Mouse (Mus musculus): ENCODE results near the gene Galnt7. TPM values are rescaled to one million over a fixed set of nuclear protein-coding genes. Genes with fewer than 3 reads are reported as not detected.
A peak's percentile ranks its signal among the peaks of the same experiment; 100 is the strongest.

Galnt7 gene
- polyA plus RNA-seq, 1 experiment from 2014 or later = 11.7 TPM

- Histone ChIP-seq H3K4me3 (no peak overlapping the region), H3K27ac (replicated peaks) (no peak overlapping the region), H3K4me2 (no peak overlapping the region), H3K4me1 (replicated peaks) (peaks cover 21% of the 10 kb centered on the region), H3K36me3 (no peaks in the 10 kb centered on the region), H3K27me3 (no peaks in the 10 kb centered on the region), H3K9me3 (no peaks in the 10 kb centered on the region), H3K9ac (no peak overlapping the region)
- ATAC-seq (ENCODE audit: low read depth) = no peak
- WGBS = 88% methylated on average over 6 of the region's 6 CpGs
These were observed 2.6 kb downstream of the Galnt7 start for GRCm38 (mm10) chr8:57650216-57650615.

- Histone ChIP-seq H3K27ac (replicated peaks) (no peak overlapping the region), H3K4me2 (no peak overlapping the region), H3K9me3 (no peaks in the 10 kb centered on the region), H3K4me1 (replicated peaks) (peaks cover 18% of the 10 kb centered on the region), H3K27me3 (no peaks in the 10 kb centered on the region), H3K36me3 (no peaks in the 10 kb centered on the region), H3K9ac (no peak overlapping the region), H3K4me3 (no peak overlapping the region)
- WGBS = 74% methylated on average over 3 of the region's 3 CpGs
- ATAC-seq (ENCODE audit: low read depth) = no peak
These were observed 5.3 kb downstream of the Galnt7 start for GRCm38 (mm10) chr8:57647566-57647965.

GRCm38 (mm10) chr8:57644281-57644680 lies 8.6 kb downstream of the Galnt7 start:
- H3K4me2 ChIP-seq = no peak overlapping the region
- WGBS = 82% methylated on average over 6 of the region's 6 CpGs
- ATAC-seq (ENCODE audit: low read depth) = no peak

GRCm38 (mm10) chr8:57642722-57643121 lies 10.1 kb downstream of the Galnt7 start:
- peak; percentile 64; the same call in 1 of the 2 replicates for ATAC-seq (ENCODE audit: low read depth)
- no peaks in the 10 kb centered on the region for H3K27me3 ChIP-seq
- no peak overlapping the region for H3K9ac ChIP-seq
- peaks cover 27% of the 10 kb centered on the region for H3K4me1 ChIP-seq (replicated peaks)
- H3K4me2 ChIP-seq = no peak overlapping the region
- WGBS = 52% methylated on average over 5 of the region's 5 CpGs
- no peaks in the 10 kb centered on the region for H3K36me3 ChIP-seq
- no peak overlapping the region for H3K4me3 ChIP-seq
- H3K27ac ChIP-seq (replicated peaks) = 0 out of 2 replicates have a peak overlapping the region, but pooled peaks have one; percentile 23
- no peaks in the 10 kb centered on the region for H3K9me3 ChIP-seq

More at GRCm38 (mm10) chr8:57644281-57644680, 8.6 kb downstream of the Galnt7 start:
- Histone ChIP-seq H3K27me3 (no peaks in the 10 kb centered on the region), H3K36me3 (no peaks in the 10 kb centered on the region), H3K4me1 (replicated peaks) (peaks cover 16% of the 10 kb centered on the region), H3K27ac (replicated peaks) (no peak overlapping the region), H3K9ac (no peak overlapping the region), H3K9me3 (no peaks in the 10 kb centered on the region), H3K4me3 (no peak overlapping the region)

GRCm38 (mm10) chr8:57638925-57639324 lies 13.9 kb downstream of the Galnt7 start:
- 61% methylated on average over 6 of the region's 6 CpGs for WGBS
- no peaks in the 10 kb centered on the region for H3K9me3 ChIP-seq
- H3K36me3 ChIP-seq = no peaks in the 10 kb centered on the region
- peak overlapping the region; percentile 49; the same call in 1 of the 2 replicates for H3K27ac ChIP-seq (replicated peaks)
- no peak overlapping the region for H3K4me2 ChIP-seq
- H3K9ac ChIP-seq = no peak overlapping the region
- no peak overlapping the region for H3K4me3 ChIP-seq
- H3K27me3 ChIP-seq = no peaks in the 10 kb centered on the region
- peaks cover 27% of the 10 kb centered on the region for H3K4me1 ChIP-seq (replicated peaks)
- ATAC-seq (ENCODE audit: low read depth) = no peak

- WGBS = 87% methylated on average over 15 of the region's 15 CpGs
- H3K27ac ChIP-seq (replicated peaks) = no peak overlapping the region
- no peak overlapping the region for H3K4me3 ChIP-seq
- no peaks in the 10 kb centered on the region for H3K27me3 ChIP-seq
- no peak overlapping the region for H3K4me2 ChIP-seq
- H3K9ac ChIP-seq = no peak overlapping the region
- peaks cover 22% of the 10 kb centered on the region for H3K4me1 ChIP-seq (replicated peaks)
- H3K36me3 ChIP-seq = no peaks in the 10 kb centered on the region
- H3K9me3 ChIP-seq = no peaks in the 10 kb centered on the region
- ATAC-seq (ENCODE audit: low read depth) = no peak
These were observed 15.1 kb downstream of the Galnt7 start for GRCm38 (mm10) chr8:57637599-57638280.

GRCm38 (mm10) chr8:57636698-57637097 lies 16.1 kb downstream of the Galnt7 start:
- ATAC-seq (ENCODE audit: low read depth) = no peak
- Histone ChIP-seq H3K27me3 (no peaks in the 10 kb centered on the region), H3K4me1 (replicated peaks) (peaks cover 22% of the 10 kb centered on the region), H3K4me2 (no peak overlapping the region), H3K36me3 (no peaks in the 10 kb centered on the region), H3K9ac (no peak overlapping the region), H3K9me3 (no peaks in the 10 kb centered on the region), H3K4me3 (no peak overlapping the region), H3K27ac (replicated peaks) (no peak overlapping the region)
- WGBS = 90% methylated on average over 11 of the region's 11 CpGs

- no peaks in the 10 kb centered on the region for H3K36me3 ChIP-seq
- no peaks in the 10 kb centered on the region for H3K27me3 ChIP-seq
- no peak overlapping the region for H3K4me3 ChIP-seq
- H3K9me3 ChIP-seq = no peaks in the 10 kb centered on the region
- ATAC-seq (ENCODE audit: low read depth) = no peak
- no peak overlapping the region for H3K9ac ChIP-seq
- 79% methylated on average over 3 of the region's 3 CpGs for WGBS
- no peak overlapping the region for H3K4me2 ChIP-seq
- no peak overlapping the region for H3K27ac ChIP-seq (replicated peaks)
- peaks cover 22% of the 10 kb centered on the region for H3K4me1 ChIP-seq (replicated peaks)
These were observed 16.6 kb downstream of the Galnt7 start for GRCm38 (mm10) chr8:57636281-57636680.

GRCm38 (mm10) chr8:57631780-57632179 lies 21.1 kb downstream of the Galnt7 start:
- H3K4me2 ChIP-seq = no peak overlapping the region
- H3K27me3 ChIP-seq = no peaks in the 10 kb centered on the region
- 70% methylated on average over 7 of the region's 7 CpGs for WGBS
- no peaks in the 10 kb centered on the region for H3K36me3 ChIP-seq
- H3K4me3 ChIP-seq = no peak overlapping the region
- no peak overlapping the region for H3K27ac ChIP-seq (replicated peaks)
- no peaks in the 10 kb centered on the region for H3K9me3 ChIP-seq
- no peak for ATAC-seq (ENCODE audit: low read depth)
- H3K4me1 ChIP-seq (replicated peaks) = no peaks in the 10 kb centered on the region
- H3K9ac ChIP-seq = no peak overlapping the region

GRCm38 (mm10) chr8:57630148-57630547 lies 22.7 kb downstream of the Galnt7 start:
- H3K27me3 ChIP-seq = no peaks in the 10 kb centered on the region
- H3K4me2 ChIP-seq = no peak overlapping the region
- WGBS = 92% methylated on average over 8 of the region's 8 CpGs
- no peaks in the 10 kb centered on the region for H3K4me1 ChIP-seq (replicated peaks)
- H3K9ac ChIP-seq = no peak overlapping the region
- H3K36me3 ChIP-seq = no peaks in the 10 kb centered on the region
- no peak overlapping the region for H3K27ac ChIP-seq (replicated peaks)
- no peak for ATAC-seq (ENCODE audit: low read depth)
- no peak overlapping the region for H3K4me3 ChIP-seq
- no peaks in the 10 kb centered on the region for H3K9me3 ChIP-seq

- H3K4me2 ChIP-seq = no peak overlapping the region
- no peak overlapping the region for H3K27ac ChIP-seq (replicated peaks)
- H3K27me3 ChIP-seq = no peaks in the 10 kb centered on the region
- H3K4me3 ChIP-seq = no peak overlapping the region
- no peak for ATAC-seq (ENCODE audit: low read depth)
- no peaks in the 10 kb centered on the region for H3K36me3 ChIP-seq
- no peaks in the 10 kb centered on the region for H3K9me3 ChIP-seq
- WGBS = 92% methylated on average over 6 of the region's 6 CpGs
- H3K4me1 ChIP-seq (replicated peaks) = no peaks in the 10 kb centered on the region
- H3K9ac ChIP-seq = no peak overlapping the region
These were observed 23.8 kb downstream of the Galnt7 start for GRCm38 (mm10) chr8:57628787-57629664.

GRCm38 (mm10) chr8:57627946-57628786 lies 24.7 kb downstream of the Galnt7 start:
- ATAC-seq (ENCODE audit: low read depth) = no peak
- Histone ChIP-seq H3K27ac (replicated peaks) (no peak overlapping the region), H3K27me3 (no peaks in the 10 kb centered on the region), H3K9ac (no peak overlapping the region), H3K4me3 (no peak overlapping the region), H3K9me3 (no peaks in the 10 kb centered on the region), H3K4me2 (no peak overlapping the region), H3K4me1 (replicated peaks) (no peaks in the 10 kb centered on the region), H3K36me3 (no peaks in the 10 kb centered on the region)
- WGBS = 76% methylated on average over 5 of the region's 5 CpGs
